Mouse (Mus musculus): ENCODE data around the gene Ptcd2.
A peak's percentile ranks its signal among the peaks of the same experiment; 100 is the strongest.

Ptcd2 gene

DNA sequence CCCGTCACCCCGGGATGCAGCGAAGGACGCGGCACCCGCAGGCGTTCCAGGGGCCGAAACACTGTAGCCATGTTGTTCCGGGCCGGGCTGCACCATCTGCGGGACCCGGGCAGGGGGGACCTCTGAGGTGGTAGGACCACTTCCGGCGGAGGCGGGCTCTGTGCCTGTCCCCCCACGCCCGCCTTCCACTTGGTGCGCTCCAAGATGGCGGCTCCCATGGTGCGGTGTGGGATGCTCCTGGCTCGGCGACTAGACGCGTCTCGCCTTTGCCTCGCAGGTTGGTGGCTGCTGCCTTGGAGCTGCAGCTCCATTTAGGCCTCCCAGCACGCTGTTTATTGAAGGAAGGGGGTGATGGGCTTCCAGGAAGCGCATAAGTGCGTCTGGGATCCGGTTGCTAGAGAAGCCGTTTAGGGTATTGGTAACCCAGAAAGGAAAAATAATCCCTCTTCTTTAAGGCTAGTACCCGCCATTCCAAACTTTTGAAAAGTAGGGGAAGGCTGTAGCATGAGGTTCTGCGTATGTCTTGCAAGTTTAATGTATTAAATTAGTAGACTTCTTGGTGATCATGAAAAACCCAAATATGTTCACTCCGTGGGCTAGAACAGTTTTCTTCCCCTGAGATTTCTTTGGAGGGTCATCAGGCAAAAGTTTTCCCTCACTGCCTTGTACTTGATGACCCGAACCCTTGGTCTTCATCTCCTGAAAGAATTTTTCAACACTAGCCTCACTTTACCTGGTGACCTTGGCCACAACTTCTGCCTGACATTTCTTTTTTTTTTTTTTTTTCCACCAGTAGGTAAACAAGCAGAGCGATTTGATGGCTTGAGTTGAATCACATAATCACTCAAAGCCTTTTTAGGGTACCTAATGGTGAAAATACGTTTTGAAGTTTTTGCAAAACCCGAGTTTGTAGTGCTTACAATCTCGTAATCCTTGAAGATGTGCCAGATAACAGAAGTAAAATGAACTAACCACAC lies at the start of gene Ptcd2, which contains the start of gene Mrps27:
TSS of gene Ptcd2 (minus strand) at position 107 of the 977 bp plus-strand sequence.
TSS of gene Mrps27 (plus strand) at position 188 of the 977 bp plus-strand sequence.
- peak; percentile 97 for DNase-seq (ENCODE audit: low read depth)

DNA sequence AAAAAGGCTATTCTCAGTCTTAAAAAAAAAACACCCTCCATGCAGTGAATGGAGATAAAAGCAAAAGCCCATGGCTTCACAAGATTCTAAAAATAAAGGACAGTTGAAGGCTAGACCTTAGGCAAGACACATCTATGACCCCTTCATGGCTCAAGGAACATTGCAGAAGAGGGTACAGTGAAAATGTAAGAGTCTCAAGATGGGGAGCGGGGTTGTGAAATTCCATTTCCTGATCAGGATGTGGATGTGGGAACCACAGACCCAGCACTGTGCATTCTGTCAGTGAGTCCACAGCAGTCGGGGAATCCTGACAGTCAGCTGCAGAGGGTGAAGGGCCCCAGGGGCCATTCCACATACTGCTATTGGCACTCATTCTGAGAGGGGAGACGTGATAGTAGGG lies 48.6 kb upstream of the Ptcd2 start:
- no peak for DNase-seq (ENCODE audit: low read depth)

DNA sequence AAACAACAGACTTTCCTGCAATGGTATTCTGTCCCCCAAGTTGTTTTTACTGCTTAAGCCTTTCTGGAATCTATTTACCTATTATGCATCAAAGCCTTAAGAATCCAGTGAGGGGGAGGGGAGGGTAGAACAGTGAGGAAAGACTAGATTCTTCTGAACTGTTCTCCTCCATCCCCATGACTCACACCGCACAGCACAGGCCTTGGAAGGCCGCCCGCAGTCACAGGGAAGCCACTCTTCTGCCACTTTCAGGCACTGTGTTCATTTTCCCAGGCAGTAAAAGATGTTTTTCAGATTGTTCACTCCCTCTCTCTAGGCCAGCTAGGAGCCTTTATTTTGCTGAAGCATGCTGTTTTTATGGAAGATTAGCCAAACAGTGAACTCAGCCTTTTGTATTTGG lies 46.9 kb upstream of the Ptcd2 start:
- no peak for DNase-seq (ENCODE audit: low read depth)

DNA sequence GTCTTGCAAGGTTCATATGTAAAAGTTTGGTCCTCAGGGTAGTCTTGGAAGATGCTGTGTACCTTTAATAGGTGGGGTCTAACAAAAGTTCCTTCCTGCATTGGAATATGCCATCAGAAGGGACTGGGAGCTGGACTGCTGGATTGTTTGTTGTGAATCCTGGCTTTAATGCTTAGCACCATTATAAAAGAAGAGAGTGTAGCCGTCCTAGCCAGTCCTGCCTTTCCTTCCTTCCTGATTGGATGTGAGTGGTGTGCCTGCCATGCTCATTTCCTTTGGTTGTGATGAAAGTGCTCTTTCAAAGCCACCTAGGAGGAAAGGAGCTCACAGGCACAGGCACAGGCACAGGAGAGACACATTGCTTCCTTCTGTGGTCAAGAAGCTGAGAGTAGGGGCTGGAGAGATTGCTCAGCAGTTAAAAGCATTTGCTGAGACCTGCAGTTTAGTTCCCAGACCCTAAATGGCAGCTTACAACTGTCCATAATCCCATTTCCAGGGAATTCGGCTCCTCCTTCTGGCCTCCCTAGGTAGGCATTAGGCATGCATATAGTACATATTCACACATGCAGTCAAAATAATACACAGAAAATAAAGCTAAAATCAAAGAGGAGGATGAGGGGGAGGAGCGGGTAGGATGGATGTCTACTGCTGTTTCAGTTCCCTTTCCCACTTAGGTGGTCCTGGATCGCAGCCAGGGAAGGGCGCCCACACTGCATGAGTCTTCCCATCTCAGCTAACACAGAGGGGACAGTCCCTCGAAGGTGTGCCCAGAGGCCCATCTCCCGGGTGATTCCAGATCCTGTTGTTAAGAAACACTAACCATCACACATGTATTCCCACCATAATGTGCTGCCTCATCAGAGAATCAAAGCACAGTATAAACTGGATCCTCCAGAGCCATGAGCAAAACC lies 43.7 kb upstream of the Ptcd2 start:
- no peak for DNase-seq (ENCODE audit: low read depth)

DNA sequence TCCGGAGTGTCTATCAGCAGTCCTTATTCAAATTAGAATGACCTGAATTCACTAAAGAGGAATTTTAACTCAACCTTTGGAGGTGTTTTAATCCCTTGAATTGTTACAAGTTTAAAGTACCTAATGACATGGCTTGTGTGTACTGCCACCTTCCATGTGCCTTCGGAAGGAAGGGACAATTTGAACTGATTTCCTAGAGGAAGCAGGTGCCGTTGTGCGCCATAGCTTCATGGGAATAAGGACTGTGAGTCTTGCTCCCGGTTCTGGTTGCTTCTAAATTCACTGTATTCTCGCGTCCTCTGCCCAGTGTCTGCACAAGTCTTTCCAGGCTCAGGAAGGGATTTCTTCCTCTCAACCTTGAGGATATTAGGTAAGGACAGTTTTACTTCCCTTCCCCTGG lies 41.8 kb upstream of the Ptcd2 start:
- DNase-seq (ENCODE audit: low read depth): no peak

DNA sequence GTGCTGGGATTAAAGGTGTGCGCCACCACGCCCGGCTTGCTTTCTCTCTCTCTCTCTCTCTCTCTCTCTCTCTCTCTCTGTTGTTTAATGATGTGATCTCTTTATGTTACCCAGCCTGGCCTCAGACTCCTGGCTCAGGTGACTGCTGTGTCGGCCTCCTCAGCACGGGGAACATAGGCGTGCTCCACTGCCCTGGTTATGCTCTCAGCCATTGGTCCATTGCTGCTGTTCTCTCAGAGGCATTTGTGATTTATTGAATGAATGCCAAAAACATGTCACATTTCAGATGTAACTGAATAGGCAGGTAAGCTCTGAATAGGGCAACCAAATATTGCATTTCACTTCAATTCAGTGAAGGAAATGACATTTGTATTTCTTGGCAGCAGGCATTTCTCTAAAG lies 41.4 kb upstream of the Ptcd2 start:
- DNase-seq (ENCODE audit: low read depth): no peak

DNA sequence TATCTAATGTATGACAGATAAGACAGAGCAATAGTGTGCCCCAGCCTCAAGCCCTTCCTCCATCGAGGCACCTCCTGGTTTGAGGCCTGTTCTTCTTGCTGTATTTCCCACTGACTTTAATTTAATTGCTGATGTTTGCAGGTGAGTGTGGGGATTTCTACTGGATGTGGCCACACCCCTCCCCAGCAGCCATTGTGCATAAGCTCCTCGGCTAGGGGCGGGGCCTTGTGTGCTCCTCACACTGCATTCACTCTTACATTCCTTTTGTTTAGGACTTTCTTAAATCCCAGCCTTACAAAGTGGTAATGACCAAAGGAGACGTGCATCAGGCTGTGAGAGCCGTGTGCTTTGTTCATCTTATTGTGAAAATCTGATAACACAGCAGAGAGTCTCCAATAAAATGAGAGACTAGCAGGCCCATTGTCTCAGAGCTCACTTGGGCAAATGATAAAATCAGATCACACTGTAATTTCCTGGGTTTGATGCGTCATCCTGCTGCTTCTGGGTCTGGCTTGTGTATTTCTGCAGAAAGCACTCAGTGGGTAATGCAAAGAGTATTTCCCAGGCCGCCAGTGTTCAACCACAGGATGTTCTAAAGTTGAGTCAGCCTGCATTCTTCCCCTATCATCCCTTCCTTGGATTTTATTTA lies 40.2 kb upstream of the Ptcd2 start:
- peak; percentile 61 for DNase-seq (ENCODE audit: low read depth)

DNA sequence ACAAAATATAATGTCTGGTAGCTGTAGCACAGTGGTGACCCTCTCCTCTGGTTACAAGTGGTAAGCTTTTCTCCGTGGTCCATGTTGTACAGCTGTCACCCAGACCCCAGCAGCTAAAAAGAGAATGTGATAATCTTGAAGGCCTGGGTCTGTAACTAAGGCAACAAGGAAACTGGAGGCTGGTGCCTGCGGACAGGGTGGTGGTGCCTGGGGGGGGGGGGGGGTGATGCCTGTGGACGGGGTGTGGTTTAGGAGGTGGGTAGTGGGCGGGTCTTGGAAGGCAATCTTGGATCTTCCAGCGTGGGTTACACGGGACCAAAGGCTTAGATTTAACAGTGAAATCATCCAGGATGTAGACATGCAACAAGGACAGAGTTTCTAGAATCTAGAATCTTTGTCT lies 37.9 kb upstream of the Ptcd2 start:
- no peak for DNase-seq (ENCODE audit: low read depth)

DNA sequence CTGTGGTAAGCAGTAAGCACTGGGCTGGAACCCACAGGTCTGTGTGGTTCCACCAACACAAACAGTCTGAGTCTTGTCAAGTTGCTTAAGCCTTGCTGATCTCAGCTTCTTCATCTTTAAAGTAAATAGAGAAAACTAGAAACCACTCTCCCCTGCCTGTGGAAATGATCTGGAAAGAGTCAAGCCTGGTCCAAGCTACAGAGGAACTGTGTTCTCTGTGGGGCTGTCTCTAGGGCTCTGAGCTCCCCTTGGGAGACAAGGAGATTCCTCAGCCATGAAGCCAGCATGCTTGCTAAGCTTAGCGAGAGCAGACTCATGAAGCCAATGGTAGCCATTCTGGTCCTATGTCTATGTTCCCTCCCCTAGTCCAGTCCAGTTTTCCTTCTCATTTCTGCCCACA lies 33.7 kb upstream of the Ptcd2 start:
- no peak for DNase-seq (ENCODE audit: low read depth)

DNA sequence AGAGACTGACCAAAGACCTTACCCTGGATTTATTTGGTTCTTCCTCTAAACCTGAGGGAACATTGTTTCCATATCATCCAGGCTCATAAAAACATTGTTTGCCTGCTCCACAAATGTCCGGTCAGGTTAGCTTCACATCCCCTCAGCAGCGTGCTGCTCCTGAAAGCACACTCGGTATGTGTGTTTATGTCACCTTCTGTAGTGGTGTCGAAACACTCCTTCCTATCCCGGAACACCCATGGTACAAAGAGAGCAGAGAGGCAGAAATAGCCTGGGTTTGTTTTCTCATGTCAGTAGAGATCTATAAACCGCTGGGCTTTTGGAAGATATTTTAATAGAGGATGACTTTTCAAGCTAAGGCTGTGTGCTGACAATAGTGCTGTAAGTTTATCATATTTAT lies 32.5 kb upstream of the Ptcd2 start:
- DNase-seq (ENCODE audit: low read depth): no peak

DNA sequence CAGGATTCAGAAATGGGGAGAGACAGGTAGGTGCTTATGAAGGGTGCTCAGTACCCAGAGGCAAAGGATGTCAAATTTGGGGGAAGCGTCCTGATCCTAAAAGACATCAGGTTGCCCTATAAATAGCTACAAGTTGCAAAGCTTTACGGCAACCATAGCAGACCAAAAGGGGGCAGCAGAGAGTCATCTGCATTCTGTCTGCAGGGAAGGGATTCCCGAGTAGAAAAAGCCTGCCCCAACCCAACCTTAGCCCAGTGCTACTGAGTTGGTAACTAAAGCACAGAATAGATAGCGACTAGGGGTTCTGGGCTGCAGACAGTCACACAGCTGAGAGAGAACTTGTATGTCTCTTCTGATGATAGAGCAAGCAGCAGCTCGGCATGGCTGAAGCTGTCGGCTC lies 31.0 kb upstream of the Ptcd2 start:
- peak; percentile 74 for DNase-seq (ENCODE audit: low read depth)

DNA sequence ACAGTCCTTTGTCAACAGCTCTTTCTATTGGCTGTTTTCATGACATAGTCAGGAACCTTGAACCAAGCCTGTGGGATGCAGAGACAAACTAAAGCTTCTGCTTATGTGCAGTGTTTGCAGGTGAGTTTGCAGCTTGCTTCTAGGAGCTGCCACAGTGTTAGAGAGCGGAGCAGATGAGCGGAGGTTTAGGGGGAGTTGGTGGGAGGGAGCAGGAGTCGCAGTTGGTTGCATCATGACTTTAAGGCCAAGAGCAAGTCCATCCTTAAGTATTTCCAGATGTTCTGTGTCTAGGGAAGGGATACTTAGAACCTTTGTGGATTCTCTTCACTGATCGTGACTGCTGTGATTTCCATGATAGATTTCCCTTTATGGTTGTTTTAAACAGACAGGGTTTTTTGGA lies 29.7 kb upstream of the Ptcd2 start:
- DNase-seq (ENCODE audit: low read depth): no peak

DNA sequence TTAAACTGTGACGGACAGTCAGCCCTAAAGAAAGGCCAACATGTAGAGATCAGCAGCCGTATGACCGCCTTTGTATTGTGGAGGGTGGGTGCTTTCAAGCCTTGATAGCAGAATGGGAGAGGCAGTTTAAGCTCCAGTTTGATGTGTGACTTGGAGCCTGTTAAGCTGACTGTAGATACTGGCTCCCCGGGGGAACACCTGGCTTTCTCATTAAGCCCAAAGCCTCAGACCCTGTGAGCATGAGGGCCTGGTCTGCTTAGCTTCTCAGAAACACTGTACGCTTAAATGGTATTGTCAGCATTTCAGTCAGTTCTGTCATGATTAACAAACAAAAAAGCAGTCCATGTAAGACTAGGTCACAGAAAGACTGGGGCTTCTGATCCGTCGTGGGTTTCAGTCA lies 29.2 kb upstream of the Ptcd2 start:
- DNase-seq (ENCODE audit: low read depth): no peak

DNA sequence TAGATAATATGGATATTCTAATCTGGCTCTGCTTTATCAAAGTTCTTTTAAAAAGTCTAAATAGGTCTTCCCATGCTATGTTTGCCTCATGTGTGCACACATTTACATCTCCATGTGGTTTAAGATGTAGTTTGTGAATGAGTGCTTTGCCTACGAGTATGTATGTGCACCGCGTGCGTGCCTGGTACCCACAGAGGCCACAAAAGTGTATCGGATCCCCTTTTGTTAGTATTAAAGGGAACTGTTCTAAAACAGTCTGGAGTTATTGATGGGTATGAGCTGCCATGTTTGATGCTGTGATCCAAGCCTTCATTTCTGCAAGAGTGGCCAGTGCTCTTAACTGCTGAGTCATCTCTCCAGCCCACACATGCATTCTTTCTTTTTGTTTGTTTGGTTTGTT lies 26.8 kb upstream of the Ptcd2 start:
- DNase-seq (ENCODE audit: low read depth): no peak

DNA sequence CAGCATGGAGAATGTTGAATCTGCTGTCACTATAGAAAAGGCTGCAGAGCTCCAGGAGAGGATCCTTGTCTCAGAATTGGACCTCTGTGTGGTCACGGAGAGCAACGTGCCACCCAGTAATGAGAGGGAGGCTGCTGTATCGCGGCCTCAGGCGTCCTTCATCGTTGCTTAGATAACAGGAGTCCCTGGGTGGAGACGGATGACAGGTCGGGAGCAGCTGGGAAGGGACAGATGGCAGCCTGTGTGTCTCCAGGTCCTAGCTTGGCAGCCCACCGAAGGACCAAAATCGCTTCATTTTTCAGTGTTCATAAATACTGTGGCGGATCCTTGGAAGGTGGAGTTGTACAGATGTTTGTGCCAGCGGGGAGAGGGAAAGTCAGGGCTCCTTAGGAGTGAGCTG lies 24.6 kb upstream of the Ptcd2 start:
- DNase-seq (ENCODE audit: low read depth): no peak

DNA sequence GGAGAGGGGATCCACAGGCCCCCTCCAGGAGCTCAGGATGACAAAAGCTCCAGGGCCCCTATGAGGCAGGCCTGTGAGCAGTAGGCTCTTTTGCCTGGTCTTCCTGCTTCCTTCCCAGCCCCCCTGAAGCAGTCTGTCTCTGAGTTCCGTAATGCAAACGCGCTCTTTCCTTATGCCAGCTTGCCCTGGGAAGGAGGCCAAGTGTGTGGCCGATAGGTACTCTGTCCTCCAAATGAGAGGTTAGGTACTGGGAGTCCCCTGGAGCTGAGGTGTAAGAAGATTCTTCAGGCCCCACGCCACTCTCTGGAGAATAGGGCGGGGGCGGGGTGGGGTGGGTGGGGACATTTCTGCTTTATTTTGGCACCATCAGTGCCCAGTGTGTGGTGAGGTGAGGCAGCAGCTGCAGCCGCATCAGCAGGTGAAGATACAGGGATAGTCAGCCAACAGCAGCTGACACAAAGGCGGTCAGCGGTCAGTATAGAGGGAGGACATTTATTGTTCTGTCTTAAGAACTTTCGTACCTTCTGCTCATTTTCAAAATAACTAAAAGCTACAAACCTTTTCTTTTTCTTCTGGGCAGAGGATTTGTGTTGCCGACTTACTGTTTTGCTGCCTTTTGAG lies 23.2 kb upstream of the Ptcd2 start:
- no peak for DNase-seq (ENCODE audit: low read depth)

DNA sequence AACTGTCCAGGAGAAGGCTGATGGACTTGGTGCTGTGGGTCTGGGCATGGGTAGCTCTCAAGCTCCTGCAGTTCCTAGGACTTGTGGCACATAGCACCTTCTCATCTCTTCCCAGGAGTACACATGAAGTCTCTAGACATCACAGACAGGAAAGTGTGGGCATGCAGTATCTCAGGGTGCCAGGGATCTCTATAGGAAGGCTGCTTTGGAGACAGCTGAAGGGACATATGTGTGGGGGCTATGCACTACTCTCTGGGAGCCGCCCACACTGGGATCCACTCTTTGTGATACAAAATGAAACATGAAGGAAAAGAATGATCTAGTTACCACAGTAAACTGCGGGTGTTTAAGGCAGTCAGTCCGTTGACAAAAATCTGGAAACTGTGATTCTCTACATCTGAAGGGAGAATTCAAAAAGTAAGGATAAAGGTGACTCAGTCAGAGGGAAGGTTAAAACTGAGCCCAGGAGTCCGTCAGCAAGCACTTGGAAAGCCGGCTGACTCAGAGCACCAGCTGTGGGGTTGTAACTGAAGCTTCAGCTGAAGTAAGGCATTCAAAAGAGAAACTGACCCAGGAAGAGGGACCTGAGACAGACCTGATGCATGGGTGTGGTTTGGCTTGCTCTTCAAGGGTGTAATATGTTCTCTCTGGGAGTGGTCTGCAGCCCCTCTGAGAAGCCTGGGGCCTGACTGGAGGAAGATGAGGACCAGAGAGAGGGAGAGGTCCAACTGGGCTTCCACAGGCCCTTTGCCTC lies 22.1 kb upstream of the Ptcd2 start:
- no peak for DNase-seq (ENCODE audit: low read depth)

DNA sequence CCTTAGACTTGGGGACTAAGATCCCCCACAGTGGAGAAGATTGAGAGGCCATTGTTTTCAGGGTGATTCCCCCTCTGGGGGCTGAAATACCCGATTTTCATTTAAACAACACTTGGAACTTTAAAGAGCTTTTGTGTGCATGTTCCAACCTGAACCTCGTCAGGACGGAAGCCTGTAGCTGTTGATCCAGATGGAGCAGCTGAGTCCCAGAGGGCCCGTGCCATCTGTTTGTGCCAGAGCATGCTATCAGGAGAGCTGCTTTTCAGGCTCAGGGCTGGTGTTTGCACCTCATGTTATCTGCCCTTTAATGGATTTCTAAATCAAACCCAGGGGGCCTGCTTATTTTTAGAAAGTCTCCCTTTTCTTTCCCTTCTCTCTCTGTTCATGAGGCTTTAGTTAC lies 19.4 kb upstream of the Ptcd2 start:
- DNase-seq (ENCODE audit: low read depth): no peak

DNA sequence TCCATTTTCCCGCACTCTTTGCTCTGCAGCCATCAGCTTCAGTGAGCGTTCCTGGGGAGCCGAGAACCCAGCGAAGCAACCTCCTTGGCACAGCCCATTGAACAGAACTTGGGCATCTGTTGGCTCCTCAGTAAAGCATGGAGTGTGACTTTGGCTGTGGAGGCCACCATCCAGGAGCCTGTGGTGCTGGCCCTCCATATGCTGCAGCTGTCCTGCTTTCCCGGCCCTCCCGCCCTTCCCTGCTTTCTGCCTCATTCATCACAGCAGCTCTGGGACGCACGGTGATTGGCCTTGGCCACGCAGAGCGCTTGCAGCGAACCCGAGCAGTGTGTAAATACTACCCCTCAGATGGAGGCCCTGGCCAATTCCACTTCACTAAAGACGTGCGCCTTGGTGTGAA lies 14.4 kb upstream of the Ptcd2 start:
- no peak for DNase-seq (ENCODE audit: low read depth)

DNA sequence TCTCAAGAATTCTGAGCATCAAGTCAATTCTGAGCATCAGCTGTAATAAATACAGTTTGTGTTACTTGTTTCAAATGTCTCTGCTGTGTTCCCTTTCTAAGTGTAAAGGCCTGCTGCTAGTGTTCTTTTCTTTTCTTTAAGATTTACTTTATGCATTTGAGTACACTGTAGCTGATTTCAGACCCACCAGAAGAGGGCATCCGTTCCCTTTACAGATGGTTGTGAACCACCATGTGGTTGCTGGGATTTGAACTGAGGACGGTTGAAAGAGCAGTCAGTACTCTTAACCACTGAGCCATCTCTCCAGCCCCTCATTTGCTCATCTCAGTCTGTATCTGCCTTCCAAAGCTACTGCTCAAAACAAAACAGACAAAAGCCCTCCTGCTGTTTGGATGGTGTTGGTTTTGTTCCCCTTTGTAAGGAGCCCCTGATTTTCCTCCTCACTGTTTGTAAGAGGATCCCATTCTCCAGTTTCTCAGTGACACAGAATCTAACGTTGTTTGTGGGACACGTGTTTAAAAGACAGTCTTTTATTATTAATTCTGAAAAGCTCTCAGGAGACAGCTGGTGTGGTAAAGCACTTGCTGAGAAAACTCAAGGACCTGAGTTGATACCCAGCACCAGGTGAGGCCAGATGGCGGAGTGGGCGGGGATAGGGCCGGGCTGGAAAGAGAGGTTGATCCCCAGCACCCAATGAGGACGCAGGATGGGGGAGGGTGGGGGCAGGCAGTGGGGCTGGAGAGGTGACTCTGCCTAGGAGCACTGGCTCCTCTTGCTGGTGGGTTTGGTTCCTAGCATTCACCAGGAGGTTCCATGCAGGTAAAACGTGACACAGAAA lies 12.1 kb upstream of the Ptcd2 start:
- DNase-seq (ENCODE audit: low read depth): no peak

Data from induced T-regulatory cell, adult 2 months (primary cell).